9 mouse cellular contexts compared by ENCODE assay signal in genomic region chr4:136816701-136817100, GRCm38 (mm10). TPM values are rescaled to one million over a fixed set of nuclear protein-coding genes. Genes with fewer than 3 reads are reported as not detected.
DNase-seq lines count a peak whose midpoint lies in the region; ATAC-seq and TF ChIP-seq lines count a peak whose summit lies in the region.
"Had no signal": no experiment of that assay in that cellular context is flagged by ENCODE, and none has a peak within 500 bp of the region (broad histone marks: within the 10 kb centered on the region; RNA-seq: fewer than 3 reads in every experiment).

No protein-coding gene starts in this region.

- H3K27ac ChIP-seq in stomach, embryonic 14.5 days (ENCODE audit: low read length): no peak overlapping the region
- no peak overlapping the region for H3K27ac ChIP-seq in stomach, postnatal 0 days (replicated peaks)
- peak overlapping the region; percentile 66 for H3K27ac ChIP-seq in midbrain, embryonic 12.5 days (replicated peaks)
- no peak overlapping the region for H3K27ac ChIP-seq in limb, embryonic 10.5 days
- H3K27ac ChIP-seq: kidney, postnatal 0 days had no signal

- H3K36me3 ChIP-seq in stomach, embryonic 14.5 days (ENCODE audit: control insufficient read depth, insufficient read depth, low read length): no peaks in the 10 kb centered on the region
- no peaks in the 10 kb centered on the region for H3K36me3 ChIP-seq in stomach, postnatal 0 days (ENCODE audit: control insufficient read depth, insufficient read depth, low read length)
- 0 out of 2 replicates have a peak, but pooled peaks cover 10% of the 10 kb centered on the region for H3K36me3 ChIP-seq in midbrain, embryonic 12.5 days
- no peaks in the 10 kb centered on the region for H3K36me3 ChIP-seq in limb, embryonic 10.5 days

- no peak for TF ChIP-seq CTCF in stomach, postnatal 0 days (IDR thresholded peaks at IDR 0.05; ENCODE audit: low read depth)

- no peak overlapping the region for H3K9ac ChIP-seq in stomach, embryonic 14.5 days (replicated peaks; ENCODE audit: low read depth, low read length)
- no peak overlapping the region for H3K9ac ChIP-seq in stomach, postnatal 0 days (ENCODE audit: low read length)
- 0 out of 2 replicates have a peak overlapping the region, but pooled peaks have one; percentile 11 for H3K9ac ChIP-seq in midbrain, embryonic 12.5 days (replicated peaks)

- no peak overlapping the region for H3K4me2 ChIP-seq in stomach, embryonic 14.5 days (replicated peaks; ENCODE audit: low read depth, low read length)
- no peak overlapping the region for H3K4me2 ChIP-seq in stomach, postnatal 0 days (replicated peaks; ENCODE audit: low read depth)
- H3K4me2 ChIP-seq in midbrain, embryonic 12.5 days (replicated peaks): no peak overlapping the region

- H3K27me3 ChIP-seq in stomach, embryonic 14.5 days (ENCODE audit: control insufficient read depth, insufficient read depth, low read length): no peaks in the 10 kb centered on the region
- H3K27me3 ChIP-seq in stomach, postnatal 0 days (ENCODE audit: control insufficient read depth, insufficient read depth, low read length): no peaks in the 10 kb centered on the region
- no peaks in the 10 kb centered on the region for H3K27me3 ChIP-seq in midbrain, embryonic 12.5 days
- H3K27me3 ChIP-seq in limb, embryonic 10.5 days (ENCODE audit: low read depth, poor library complexity, severe bottlenecking): no peaks in the 10 kb centered on the region

- TF ChIP-seq EP300 in stomach, postnatal 0 days (optimal IDR thresholded peaks at IDR 0.05): no peak

- H3K4me1 ChIP-seq in stomach, embryonic 14.5 days (ENCODE audit: control insufficient read depth, insufficient read depth, low read length): peaks cover 36% of the 10 kb centered on the region
- no peaks in the 10 kb centered on the region for H3K4me1 ChIP-seq in stomach, postnatal 0 days (replicated peaks; ENCODE audit: control insufficient read depth, insufficient read depth)
- H3K4me1 ChIP-seq in midbrain, embryonic 12.5 days: peaks cover 89% of the 10 kb centered on the region
- H3K4me1 ChIP-seq in limb, embryonic 10.5 days: peaks cover 54% of the 10 kb centered on the region

- ATAC-seq in CD4-positive, CD25-positive, alpha-beta regulatory T cell, adult 4 months: no peak
- peak; percentile 47; the same call in 1 of the 2 replicates for ATAC-seq in stomach, embryonic 14.5 days (ENCODE audit: insufficient number of reproducible peaks, insufficient read depth, low FRiP score, low read depth)
- ATAC-seq in stomach, postnatal 0 days (ENCODE audit: low FRiP score, low TSS enrichment): no peak
- peak; percentile 67 for ATAC-seq in midbrain, embryonic 12.5 days (ENCODE audit: low FRiP score, low read depth)

- H3K4me3 ChIP-seq in stomach, embryonic 14.5 days (ENCODE audit: low read depth, low read length): no peak overlapping the region
- no peak overlapping the region for H3K4me3 ChIP-seq in stomach, postnatal 0 days (ENCODE audit: low read depth, low read length)
- H3K4me3 ChIP-seq in midbrain, embryonic 12.5 days: no peak overlapping the region
- no peak overlapping the region for H3K4me3 ChIP-seq in limb, embryonic 10.5 days

- H3K9me3 ChIP-seq in stomach, embryonic 14.5 days (ENCODE audit: control insufficient read depth, low read depth, low read length): no peaks in the 10 kb centered on the region
- no peaks in the 10 kb centered on the region for H3K9me3 ChIP-seq in stomach, postnatal 0 days (ENCODE audit: control insufficient read depth, low read length)
- no peaks in the 10 kb centered on the region for H3K9me3 ChIP-seq in midbrain, embryonic 12.5 days
- no peaks in the 10 kb centered on the region for H3K9me3 ChIP-seq in limb, embryonic 10.5 days (replicated peaks)

- WGBS in stomach, embryonic 14.5 days: 20% methylated on average over 7 of the region's 7 CpGs
- WGBS in stomach, postnatal 0 days: 34% methylated on average over 7 of the region's 7 CpGs
- WGBS in midbrain, embryonic 12.5 days: 32% methylated on average over 7 of the region's 7 CpGs
- 47% methylated on average over 7 of the region's 7 CpGs for WGBS in limb, embryonic 10.5 days

- DNase-seq in CD4-positive, CD25-positive, alpha-beta regulatory T cell, adult 2 months (ENCODE audit: low read depth, low spot score): peak; percentile 48
- DNase-seq in stomach, postnatal 0 days (ENCODE audit: low spot score): no peak
- no peak for DNase-seq in limb, embryonic 10.5 days (ENCODE audit: low spot score)
- no peak for DNase-seq in adrenal gland, postnatal 14 days
- DNase-seq in urinary bladder, postnatal 10 days (ENCODE audit: low spot score): no peak

RNA-seq across cellular contexts. Expression of gene Ephb2, which starts 19.1 kb away (rescaled TPM):
- polyA plus RNA-seq in CD4-positive, CD25-positive, alpha-beta regulatory T cell, adult 4 months (2017; shearing (Covaris generic)): not detected
- 7.5 and 7.6 TPM in 2 replicates for polyA plus RNA-seq in stomach, embryonic 14.5 days (2014; fragmentation: Nextera tagmentation; extraction: Ambion mirVana)
- 2.3 and 2.5 TPM in 2 replicates for polyA plus RNA-seq in stomach, postnatal 0 days (2015; fragmentation: Nextera tagmentation; extraction: Ambion mirVana)
- 39.8 and 40.0 TPM in 2 replicates for polyA plus RNA-seq in midbrain, embryonic 12.5 days (2016; fragmentation: Nextera tagmentation; extraction: Ambion mirVana)
- 9.6 and 10.8 TPM in 2 replicates for polyA plus RNA-seq in limb, embryonic 10.5 days (2016; fragmentation: Nextera tagmentation; extraction: Ambion mirVana)
- 10.3 and 11.3 TPM in 2 replicates for total RNA-seq in adrenal gland, postnatal 14 days (2021)

Comparison
In these comparisons a context has a peak if more than half of its experiments do, and no peak if none do; other contexts are left out.
1. ATAC-seq: peak in stomach, embryonic 14.5 days (single experiment) and midbrain, embryonic 12.5 days (single experiment); none in CD4-positive, CD25-positive, alpha-beta regulatory T cell, adult 4 months (single experiment) and stomach, postnatal 0 days (single experiment).